Mouse (Mus musculus): ENCODE data around the gene Ubc.
"Not testable (repeated sequence)": the region's sequence is repeated elsewhere in the genome, so short reads cannot be mapped to it uniquely, and the experiment has no call there.

The Ubc gene

DNA sequence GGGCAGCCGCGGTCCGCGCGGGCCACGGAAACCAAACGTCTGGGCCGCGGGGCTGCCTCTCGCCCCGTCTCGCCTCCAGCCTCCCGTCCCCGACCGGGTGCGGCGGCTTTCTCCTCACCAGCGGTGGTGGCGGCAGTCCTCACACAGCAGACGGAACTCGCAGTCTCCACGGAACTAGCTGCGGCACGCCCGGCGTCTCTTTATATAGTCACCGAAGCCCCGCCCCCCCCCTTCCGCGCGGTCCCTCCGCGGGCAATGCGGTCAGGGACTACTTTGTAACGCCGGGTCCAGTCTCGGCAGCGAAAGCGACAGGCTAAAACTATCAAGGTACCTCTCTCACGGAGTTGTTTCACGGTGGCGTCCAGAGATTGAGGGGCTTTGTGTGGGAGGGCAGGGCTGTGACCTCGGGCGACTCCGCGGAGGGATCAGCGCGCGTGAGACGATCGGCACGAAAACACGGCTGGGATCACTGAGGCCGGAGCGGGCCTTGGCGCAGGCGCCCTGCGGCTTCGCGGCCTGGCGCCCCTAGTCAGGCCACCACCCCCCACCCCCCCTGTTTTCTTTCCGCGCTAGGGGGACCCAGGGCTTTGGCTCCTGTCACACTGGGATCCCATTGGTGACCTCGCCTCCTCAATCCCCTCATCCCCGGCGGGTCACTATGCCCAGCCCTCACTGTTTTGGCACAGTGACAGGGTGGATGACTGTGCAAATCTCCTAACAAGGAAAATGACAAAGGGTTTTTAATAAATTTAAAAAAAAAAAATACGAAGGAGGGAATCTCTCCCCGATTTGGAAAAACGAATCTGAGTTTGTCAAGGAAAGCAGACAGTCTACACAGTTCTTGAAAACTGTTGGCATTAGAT, at the start of gene Ubc:
Gene Ubc (minus strand): TSS at position 624 of the 863 bp plus-strand sequence.
- peak; percentile 93 for DNase-seq (ENCODE audit: low read depth, low spot score)

DNA sequence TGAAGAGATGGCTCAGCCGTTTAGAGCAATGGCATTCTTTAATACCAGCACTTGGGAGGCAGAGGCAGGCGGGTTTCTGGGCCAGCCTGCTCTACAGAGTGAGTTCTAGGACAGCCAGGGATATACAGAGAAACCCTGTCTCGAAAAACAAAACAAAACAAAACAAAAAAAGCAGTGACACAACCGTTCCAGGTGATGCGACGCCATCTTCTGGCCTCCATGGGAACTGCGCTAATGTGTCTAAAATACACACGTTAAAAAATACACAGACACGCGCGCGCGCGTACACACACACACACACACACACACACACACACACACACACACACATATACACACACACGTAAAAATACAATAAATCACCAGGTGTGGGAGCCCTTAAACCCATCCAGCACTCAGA, 44.3 kb upstream of the Ubc start:
- not testable (repeated sequence) for DNase-seq (ENCODE audit: low read depth, low spot score)

DNA sequence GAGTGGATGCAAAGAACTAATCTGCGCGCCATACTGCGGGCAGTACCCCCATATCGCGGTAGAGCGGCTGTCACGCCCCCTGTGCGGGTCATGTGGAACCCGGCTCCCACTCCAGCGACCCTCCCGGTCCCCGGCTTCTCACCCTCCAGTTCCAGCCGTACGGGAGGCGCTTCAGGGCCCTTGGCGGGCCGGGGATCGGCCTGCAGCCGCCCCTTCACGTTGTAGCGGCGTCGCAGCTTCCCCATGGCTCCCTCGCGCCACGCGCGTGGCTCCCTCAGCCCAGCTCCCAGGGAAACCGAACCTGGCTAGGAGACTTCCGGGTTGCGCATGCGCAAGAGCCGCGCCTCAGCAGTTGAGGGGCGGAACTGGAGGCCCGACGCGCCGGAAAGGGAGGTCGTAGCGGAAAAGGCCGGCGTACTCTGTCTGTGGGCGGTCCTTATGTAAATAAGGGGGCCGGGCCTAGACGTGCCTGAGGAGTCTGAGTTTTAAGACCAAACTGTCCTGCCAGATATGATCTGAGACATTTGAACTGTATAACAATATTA, 43.9 kb upstream of the Ubc start, which contains the start of gene Dhx37:
Gene Dhx37 (minus strand): TSS at position 329 of the 545 bp plus-strand sequence.
- DNase-seq (ENCODE audit: low read depth, low spot score), result peak; percentile 93

DNA sequence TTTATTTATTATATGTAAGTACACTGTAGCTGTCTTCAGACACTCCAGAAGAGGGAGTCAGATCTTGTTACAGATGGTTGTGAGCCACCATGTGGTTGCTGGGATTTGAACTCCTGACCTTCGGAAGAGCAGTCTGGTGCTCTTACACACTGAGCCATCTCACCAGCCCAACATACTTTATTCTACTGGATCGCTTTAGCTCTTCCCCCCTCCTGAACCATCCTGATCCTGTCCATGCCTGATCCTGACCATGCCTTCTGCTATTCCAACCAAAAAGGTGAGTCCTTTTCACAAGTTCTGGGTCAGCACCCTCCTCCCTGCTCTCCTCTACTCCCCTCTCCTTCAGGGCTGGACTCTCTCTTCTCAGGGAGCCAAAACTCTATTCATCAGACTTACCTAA, 42.3 kb upstream of the Ubc start:
- DNase-seq (ENCODE audit: low read depth, low spot score), result not testable (repeated sequence)

DNA sequence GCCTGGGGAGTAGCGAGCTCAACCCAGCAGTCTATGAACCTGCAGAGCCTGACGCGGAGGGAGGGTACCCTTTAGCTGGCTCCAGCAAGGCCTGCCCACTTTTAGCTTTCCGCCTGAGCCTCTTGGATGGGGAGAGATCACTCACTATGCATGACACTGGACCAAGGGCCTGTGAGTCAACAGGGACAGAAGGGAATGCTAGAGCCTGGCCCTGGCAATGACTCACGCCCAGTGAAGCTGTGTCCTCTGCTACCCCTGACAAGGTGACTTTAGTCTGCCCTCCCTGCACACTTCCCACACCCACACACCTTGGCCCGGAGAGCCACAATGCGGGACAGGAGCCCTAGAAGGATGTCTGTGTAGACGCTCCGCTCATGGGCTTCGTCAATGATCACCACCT, 36.3 kb upstream of the Ubc start:
- no peak for DNase-seq (ENCODE audit: low read depth, low spot score)

DNA sequence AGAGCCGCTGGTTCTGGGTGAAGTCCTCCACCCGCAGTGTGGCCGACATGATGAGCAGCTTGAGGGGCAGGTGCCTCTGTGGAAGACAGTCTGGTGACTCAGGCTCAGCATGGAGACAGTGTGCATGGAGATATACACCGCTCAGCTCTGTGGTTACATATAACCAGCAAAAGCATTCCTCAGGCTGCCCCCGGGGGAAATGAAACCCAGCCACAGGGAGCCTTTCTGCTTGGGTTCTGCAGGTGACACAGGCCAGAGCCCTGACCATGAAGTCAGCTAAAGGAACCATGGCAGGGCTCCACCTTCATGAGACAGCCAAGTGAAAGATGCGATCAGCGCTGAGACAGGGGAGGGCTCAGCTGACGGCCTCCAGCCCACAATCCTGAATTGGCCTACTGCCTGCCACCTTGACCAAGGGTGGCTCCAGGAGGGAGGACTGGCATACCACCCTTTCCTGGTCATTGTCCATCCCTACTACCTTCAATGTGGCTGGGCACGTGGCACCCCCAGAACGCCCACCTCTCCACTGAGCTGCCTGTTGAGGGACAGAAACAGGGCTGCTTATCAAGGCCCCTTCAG, 35.8 kb upstream of the Ubc start:
- no peak for DNase-seq (ENCODE audit: low read depth, low spot score)

DNA sequence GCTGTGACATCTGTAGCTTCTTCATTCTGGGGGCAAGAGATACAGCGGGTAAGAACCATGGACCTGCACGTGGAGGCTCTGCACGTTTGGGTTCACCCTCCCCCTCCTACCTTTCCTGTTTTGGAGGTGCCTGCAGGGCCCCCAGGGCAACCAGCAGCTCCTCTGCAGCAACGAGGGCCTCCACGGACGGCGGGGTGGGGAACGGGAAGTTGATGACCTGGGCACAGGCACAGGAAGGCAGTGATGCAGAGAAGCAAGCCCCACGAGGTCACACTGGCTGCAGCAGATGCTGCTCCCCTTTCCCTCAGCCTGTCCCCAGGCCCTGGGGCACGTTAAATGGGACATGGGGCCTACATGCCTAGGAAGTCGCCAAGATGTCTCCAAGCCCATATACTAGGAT, 29.1 kb upstream of the Ubc start:
- DNase-seq (ENCODE audit: low read depth, low spot score), result no peak

DNA sequence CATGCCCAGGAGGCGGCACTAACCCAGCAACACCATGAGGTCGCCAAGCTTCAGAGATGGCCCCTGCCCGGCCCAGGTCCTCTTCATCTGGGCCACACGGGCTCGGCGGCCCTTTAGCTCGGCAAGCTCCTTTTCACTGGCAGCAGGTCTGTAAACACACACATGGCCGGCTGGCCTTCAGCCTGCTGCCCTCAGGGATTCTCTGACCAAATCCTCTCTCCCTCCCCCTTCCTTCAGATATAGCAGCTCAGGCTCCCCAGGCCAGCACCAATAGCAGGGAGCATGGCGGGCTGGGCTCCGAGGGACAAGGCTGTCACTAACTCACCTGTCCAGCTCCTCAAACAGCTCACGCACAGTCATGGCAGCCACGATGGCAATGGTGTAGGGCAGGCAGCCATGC, 28.6 kb upstream of the Ubc start:
- no peak for DNase-seq (ENCODE audit: low read depth, low spot score)

DNA sequence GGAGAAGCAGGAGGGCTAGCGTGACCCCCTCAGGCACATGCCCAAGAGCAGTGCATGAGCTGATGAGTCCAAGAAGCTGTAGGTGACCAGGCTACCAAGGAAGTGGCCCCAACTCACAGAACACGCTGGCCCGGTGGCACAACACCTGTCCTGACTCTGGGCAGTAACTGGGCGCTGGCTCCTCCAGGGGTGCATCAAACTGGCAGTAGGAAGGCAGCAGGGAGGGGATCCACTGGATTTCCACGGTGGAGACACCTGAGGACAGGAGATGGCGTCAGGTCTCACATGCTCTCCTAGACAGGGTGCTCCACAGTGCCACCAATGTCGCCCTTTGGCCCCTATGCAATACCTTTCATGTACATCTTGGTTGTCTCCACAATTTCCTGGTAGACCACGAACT, 26.2 kb upstream of the Ubc start:
- no peak for DNase-seq (ENCODE audit: low read depth, low spot score)

DNA sequence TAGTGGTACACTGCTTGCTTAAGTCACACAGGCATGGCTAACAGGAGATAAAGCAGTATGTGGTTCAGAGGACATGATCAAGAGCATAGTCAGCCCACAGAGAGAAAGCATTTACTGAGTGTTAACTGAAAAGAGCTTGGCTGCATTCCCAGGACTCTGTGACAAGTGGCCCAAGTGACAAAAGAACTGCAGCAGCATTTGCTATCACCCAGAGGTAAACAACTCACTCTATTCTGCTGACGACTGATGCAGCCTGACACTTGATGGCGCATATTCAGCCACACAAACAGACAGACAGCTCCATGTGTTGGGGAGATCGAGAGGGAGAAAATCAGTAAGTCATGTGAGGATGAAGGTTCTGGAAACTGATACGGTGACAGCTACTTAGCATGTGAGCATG, 23.8 kb upstream of the Ubc start:
- DNase-seq (ENCODE audit: low read depth, low spot score), result no peak

DNA sequence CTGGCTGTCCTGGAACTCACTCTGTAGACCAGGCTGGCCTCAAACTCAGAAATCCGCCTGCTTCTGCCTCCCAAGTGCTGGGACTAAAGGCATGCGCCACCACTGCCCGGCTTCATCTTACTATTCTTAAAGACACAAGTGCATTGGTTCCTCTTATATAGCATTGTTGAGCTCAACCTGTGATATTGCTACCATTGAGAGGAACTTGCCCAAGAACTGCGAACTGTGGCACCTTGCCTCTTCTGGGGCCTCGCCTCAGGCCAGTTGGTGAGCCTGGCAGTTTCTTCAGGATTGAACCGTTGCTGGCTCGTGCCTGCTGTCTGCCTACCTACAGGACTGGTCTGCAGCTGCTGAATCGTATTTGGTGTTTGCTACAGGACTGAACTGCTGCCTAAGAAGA, 22.5 kb upstream of the Ubc start:
- not testable (repeated sequence) for DNase-seq (ENCODE audit: low read depth, low spot score)

DNA sequence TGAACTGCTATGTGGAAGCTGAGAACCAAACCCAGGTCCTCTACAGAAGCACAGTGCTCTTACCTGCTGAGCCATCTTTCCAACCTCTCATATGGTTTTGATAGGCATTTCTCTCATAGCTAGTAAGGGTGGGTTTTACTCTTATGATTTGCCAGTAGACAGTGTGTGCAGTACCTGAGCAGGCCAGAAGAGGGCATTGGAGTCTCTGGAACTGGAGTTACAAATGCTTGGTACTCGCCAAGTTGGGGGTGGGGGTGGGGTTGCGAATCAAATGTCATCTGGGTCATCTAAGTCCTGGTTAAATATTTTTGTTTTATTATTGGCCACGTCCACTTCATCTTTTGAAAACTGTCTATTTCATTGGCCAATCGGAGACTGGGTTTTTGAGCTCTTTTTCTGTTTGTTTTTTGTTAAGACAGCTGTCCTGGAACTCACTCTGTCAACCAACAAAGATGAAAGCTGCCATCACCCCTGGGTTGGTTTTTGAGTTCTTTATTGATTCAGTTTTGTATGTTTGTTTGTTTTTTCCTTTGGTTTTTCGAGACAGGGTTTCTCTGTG, 22.0 kb upstream of the Ubc start:
- DNase-seq (ENCODE audit: low read depth, low spot score), result peak; percentile 54

DNA sequence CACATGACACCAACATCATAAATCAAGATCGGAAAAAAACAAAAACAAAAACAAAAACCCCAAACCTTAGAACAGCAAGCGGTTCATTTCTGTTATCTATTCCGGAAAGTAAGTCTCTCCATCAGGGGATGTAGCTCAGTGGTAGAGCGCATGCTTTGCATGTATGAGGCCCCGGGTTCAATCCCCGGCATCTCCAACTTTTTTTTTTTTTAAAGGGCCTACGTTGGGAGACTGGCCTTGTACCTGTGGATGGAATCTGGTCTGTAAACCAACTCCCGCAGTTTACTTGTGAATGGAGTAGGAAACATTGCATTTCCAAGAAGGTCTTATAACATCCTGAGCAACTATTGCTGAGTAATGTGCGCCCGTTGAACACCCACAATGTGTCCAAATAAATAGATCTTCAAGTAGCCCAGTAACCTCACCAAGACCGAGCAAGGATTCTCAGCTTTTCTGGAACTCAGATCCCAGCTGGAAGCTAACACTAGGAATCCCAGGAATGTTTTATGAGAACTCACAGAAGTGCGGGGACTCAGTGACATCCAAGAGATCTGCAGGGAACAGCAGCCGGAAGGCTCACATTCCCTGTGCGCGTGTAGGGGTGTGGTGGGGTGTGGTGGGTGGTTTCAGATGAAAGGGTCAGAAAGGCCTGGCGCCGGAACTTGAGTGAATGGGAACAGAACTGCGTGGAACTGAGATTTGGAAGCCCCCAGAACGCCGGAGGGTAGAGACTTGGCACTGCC, 19.5 kb upstream of the Ubc start:
- peak; percentile 39 for DNase-seq (ENCODE audit: low read depth, low spot score)

DNA sequence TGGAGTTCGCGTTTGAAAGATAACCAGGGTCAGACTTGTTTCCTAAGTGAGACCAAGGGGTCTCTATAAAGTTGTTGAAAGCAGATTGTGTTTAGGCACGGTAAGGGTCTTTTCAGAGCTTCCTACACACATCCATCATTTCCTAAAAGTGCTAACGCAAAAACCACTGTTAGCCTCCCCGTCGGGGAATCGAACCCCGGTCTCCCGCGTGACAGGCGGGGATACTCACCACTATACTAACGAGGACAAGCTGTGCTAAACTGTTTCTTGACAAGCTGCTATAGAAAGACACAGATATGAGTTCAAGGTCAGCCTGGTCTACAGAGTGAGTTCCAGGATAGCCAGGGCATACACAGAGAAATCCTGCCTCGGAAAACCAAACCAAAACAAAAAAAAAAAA, 18.8 kb upstream of the Ubc start:
- peak; percentile 73 for DNase-seq (ENCODE audit: low read depth, low spot score)

DNA sequence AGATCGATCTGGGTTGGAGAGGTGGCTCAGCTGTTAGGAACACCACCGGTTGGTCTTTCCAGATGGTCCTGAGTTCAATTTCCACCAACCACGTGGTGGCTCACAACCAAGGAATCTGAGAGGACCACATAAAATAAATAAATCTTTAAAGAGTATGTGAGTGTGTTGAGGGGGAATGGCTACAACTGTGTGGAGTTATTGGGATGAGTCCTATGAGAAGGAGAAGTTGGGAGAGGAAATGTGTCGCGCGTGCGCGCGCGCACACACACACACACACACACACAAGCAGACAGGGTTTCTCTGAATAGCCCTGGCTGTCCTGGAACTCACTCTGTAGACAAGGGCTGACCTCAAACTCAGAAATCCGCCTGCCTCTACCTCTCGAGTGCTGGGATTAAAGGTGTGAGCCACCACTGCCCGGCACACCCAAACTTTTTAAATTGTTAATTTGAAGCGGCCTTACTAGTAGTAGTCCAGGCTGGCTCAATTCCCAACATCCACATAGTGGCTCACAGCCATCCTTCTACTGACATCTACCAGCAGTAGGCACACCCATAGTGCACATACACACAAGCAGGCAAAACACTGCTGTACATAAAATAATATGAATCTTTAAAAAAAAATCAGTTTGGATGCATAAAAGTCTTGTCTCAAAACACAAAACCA, 18.0 kb upstream of the Ubc start:
- DNase-seq (ENCODE audit: low read depth, low spot score), result no peak

DNA sequence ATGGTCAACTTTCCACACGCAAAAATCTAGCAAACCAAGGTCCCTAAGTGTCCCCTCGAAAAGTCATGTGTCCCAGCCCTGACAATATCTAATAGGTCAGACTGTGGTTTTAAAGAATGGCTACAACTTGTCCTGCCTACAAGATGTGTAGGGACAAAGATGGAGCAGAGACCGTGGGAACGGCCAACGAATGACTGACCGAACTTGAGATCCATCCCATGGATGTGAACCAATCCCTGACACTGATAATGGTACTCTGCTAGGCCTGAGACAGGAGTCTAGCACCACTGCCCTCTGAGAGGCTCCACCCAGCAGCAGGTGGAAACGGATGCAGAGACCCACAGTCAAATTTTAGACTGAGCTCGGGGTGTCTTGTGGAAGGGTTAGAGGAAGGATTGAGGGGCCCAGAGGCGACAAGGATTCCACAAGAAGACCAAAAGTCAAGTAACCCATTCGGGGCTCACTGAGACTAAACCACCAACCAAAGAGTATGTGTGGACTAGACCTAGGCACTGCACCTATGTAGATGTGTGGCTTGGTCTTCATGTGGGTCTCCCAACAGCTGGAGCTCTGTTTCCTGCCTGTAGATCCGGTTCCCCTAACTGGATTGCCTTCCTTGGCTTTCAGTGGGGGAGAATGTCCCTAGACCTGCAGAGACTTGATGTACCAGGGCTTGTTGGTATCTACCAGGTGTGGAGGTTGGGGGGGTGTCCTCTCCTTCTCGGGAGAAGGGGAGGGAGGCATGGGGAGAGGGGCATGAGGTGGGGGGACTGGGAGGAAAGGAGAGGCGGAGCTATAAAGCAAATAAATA, 17.2 kb upstream of the Ubc start:
- no peak for DNase-seq (ENCODE audit: low read depth, low spot score)

DNA sequence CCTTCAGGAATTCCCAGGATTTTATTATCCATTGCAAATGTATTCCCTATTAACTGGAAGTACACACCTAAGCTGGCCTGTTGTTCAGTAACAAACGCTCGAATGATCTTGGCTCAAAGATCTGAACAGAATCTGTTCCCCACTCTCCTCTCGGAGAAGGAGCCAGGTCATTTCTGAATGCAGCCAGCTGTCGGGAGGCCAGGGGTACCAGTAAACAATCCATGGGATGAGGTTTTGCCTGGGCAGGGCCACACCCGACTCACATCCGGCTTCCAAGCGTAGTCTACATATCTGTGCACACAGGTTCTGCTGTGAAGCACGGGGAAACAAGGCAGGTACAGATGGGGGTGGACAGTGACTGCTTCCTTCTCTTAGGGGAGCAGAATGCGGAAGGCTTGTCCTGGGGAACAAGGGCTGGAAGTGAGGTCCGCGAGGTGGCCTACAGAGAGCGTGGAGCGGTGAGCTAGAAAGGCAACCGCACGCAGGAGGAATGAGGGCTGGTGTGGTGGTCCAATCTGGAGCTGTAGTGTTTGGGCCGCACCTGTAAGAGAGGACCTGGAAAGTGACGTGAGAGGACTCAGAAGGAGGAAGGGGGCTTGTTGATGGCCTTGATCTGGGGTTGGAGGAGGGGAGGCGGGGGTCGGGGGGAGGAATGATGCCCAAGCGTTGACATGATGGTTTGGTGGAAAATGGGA, 16.5 kb upstream of the Ubc start:
- DNase-seq (ENCODE audit: low read depth, low spot score), result no peak

DNA sequence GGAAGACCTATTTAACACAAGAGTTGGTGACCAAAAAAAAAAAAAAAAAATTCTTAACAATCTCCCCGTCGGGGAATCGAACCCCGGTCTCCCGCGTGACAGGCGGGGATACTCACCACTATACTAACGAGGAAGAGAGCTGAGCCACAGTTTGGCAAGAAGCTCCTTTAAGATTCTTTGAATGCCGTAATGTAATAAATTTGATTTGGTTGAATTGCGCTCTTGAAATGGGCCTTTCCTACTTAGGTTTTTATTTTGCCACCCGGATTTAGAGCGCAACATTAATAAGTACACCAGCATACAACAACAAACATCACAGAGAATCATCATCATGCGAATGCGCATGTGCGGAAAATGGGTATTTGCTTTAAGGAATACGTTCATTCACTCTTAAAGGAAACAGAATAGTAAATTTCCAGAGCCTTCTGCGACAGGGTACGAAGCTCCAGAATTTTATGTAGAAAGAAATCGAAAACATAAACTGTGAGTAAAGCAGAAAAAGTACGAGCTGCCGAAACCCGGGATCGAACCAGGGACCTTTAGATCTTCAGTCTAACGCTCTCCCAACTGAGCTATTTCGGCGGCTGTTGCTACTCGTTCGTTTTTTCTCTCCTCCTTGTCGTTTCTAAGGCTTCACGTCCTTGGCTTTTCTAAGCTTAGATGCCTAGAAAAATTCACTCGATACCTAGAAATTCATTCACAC, 15.7 kb upstream of the Ubc start:
- DNase-seq (ENCODE audit: low read depth, low spot score), result peak; percentile 84

DNA sequence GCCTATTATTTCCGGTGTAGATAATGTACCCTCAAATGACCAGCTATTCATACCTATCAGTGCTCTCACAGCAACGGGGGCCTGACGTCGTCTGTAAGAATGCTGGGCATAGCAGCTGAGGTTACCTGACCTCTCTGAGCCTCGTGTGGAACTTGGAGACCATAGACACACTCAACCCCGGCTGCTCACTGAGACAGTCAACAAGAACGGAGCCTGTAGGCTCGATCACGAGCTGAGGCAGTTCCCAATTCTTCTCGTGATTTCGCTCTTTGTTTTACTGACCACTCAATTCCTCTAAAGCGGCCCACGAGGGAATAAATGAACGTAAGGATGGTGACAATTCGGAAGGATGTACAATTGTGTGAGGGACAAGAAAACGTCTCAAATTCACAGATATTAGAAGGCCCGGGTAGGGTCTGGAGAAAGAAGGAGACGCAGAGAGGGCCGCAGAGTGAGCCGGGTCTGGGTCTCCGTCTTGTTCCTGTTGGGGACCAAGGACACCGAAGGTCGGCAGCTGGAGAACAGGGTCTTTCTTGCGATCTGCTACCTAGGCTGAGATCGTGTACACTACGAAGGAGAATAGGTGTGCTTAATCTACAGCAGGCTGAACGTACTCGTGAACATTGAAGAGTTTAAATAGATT, 15.0 kb upstream of the Ubc start:
- no peak for DNase-seq (ENCODE audit: low read depth, low spot score)

Measured in c-Kit-negative CD71-positive TER-119-positive erythroid progenitor cells, embryonic 14.5 days (primary cell).